Mouse (Mus musculus): ENCODE data around the gene Zcchc13.
"Not testable (repeated sequence)": the region's sequence is repeated elsewhere in the genome, so short reads cannot be mapped to it uniquely, and the experiment has no call there.

Gene Zcchc13

DNA sequence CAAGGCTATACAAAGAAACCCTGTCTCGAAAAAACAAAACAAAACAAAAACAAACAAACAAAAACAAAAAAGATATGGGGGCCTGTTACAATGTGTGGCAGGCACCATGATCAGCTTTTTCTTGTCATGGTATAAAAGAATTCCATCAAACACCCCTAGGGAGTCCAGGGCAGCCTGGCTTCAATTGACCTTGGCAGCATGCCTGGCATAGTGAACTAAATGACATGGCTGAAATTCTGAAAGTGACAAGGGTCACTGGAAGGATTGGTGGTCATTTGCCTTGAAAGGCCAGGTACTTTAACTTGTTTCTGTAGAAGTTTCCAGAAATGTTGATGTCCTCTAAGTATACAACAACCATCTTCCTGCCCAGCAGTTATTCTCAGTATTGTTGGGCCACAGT, 13.9 kb downstream of the Zcchc13 start:
- DNase-seq (ENCODE audit: low read depth, low spot score), result no peak

- no peak for DNase-seq (ENCODE audit: low read depth, low spot score)
Measured at GRCm38 (mm10) chrX:103652048-103652447, 21.7 kb downstream of the Zcchc13 start.

DNA sequence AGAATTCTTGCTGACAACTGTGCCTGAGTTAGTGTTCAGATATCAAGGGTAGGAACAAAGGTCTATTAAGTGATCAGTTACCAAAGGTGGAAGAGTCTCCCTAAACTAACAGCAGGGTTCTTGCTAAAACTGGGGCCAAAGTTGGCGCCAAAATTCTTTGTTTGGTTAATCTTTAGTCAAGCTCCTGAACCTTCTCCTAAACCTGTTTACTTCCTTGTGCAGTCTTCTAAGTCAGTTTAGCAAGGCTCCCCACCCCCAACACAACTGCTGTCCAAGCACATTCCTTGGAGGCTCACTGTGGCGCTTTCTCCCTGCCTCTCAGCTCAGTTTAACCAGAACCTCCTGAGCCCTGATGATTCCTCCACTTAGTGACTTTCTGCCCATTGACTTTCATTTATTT, 22.6 kb downstream of the Zcchc13 start:
- DNase-seq (ENCODE audit: low read depth, low spot score), result no peak

GRCm38 (mm10) chrX:103658985-103659384, 28.6 kb downstream of the Zcchc13 start:
- DNase-seq (ENCODE audit: low read depth, low spot score), result no peak

DNA sequence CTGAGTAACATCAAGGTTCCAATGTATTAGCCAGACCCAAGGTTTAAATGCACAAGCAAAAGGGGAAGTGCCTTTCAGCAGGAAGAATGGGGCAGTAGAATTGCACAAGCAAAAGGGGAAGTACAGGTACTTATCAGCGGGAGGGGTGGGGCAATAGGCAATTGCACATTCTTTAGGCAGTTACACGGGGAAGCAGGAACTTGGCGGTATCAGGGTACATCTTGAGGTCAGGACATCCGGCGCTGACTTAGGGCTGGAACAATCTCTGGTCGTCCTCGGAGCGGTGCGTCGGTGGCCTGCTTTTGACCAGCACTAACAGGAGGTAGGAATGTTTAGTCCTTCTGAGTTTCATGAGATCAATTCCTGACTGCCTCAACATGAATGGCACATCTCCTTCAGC, 34.1 kb downstream of the Zcchc13 start:
- not testable (repeated sequence) for DNase-seq (ENCODE audit: low read depth, low spot score)

DNA sequence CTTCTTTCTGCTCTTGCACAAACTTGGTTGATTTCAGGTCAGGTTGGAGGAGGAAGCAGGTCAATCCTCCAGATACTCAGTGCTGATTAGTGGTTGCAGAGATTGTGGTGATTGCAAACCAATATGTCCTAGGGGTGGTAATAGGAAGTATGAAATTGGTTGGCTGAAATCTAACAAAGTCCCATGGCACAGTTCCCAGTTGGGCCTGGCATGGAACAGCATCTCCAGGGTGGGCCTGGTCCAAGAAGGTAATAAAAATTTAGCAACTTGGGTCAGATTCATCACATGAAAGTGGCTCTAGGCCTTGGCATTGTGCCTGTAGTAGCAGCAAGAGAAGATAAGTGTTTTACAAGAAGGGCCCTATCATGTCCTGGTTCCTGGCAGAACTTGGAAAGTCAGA, 39.9 kb downstream of the Zcchc13 start:
- no peak for DNase-seq (ENCODE audit: low read depth, low spot score)

GRCm38 (mm10) chrX:103673761-103674160, 43.4 kb downstream of the Zcchc13 start:
- DNase-seq (ENCODE audit: low read depth, low spot score), result no peak

DNA sequence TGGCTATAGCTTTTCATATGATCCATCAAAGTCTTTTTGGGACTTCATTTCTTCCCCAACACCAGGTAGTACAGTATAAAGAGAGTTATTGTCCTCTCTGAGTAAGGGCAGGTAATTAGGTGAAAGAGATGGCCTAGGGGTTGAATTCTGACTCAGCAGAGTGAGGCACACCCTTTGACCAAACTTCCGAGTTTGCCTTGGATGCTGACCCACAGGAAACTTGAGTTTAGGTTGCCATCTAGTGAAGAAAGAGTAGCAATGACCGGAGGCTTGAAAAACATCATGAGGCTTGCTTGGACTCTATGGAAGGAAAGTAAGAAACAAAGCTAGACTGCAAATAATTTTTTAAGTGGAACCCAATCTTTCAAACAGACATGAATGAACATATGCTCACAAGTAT, 44.3 kb downstream of the Zcchc13 start:
- DNase-seq (ENCODE audit: low read depth, low spot score), result no peak

Measured in CD4-positive, CD25-positive, alpha-beta regulatory T cell, adult 2 months (primary cell).